Mouse (Mus musculus) cerebellum, postnatal 14 days (tissue): ENCODE results near the gene Trio.

Experiments used
- DNase-seq, 2 experiments: peaks; one replicate each; pipeline ENCODE4 v3.0.0; 2021; ENCODE audit warnings: mixed read lengths in 2 of 2

The Trio gene

GRCm38 (mm10) chr15:27943486-27944195 lies 82.0 kb downstream of the Trio start:
- DNase-seq, result peak; percentile 85 to 88

GRCm38 (mm10) chr15:27942148-27942847 lies 83.3 kb downstream of the Trio start:
- peak; percentile 52 to 57 for DNase-seq

- no peak for DNase-seq
Observed at GRCm38 (mm10) chr15:27941441-27941840, 84.2 kb downstream of the Trio start.

GRCm38 (mm10) chr15:27941020-27941419 lies 84.6 kb downstream of the Trio start:
- no peak for DNase-seq

GRCm38 (mm10) chr15:27940032-27940431 lies 85.6 kb downstream of the Trio start:
- DNase-seq, result no peak

GRCm38 (mm10) chr15:27938886-27939285 lies 86.8 kb downstream of the Trio start:
- DNase-seq, result peak; percentile 75 to 89

GRCm38 (mm10) chr15:27937861-27938833 lies 87.5 kb downstream of the Trio start:
- no peak for DNase-seq

- peak; percentile 85 to 86 for DNase-seq
Observed at GRCm38 (mm10) chr15:27937003-27937860, 88.4 kb downstream of the Trio start.

GRCm38 (mm10) chr15:27935772-27936746 lies 89.6 kb downstream of the Trio start:
- no peak for DNase-seq

GRCm38 (mm10) chr15:27933270-27933669 lies 92.4 kb downstream of the Trio start:
- no peak for DNase-seq

GRCm38 (mm10) chr15:27931891-27932290 lies 93.8 kb downstream of the Trio start:
- DNase-seq, result no peak

GRCm38 (mm10) chr15:27931459-27931858 lies 94.2 kb downstream of the Trio start:
- no peak for DNase-seq

GRCm38 (mm10) chr15:27927614-27928013 lies 98.0 kb downstream of the Trio start:
- no peak for DNase-seq

GRCm38 (mm10) chr15:27926941-27927340 lies 98.7 kb downstream of the Trio start:
- DNase-seq, result no peak

GRCm38 (mm10) chr15:27926450-27926849 lies 99.2 kb downstream of the Trio start:
- no peak for DNase-seq

GRCm38 (mm10) chr15:27925865-27926264 lies 99.8 kb downstream of the Trio start:
- DNase-seq, result no peak

GRCm38 (mm10) chr15:27925004-27925635 lies 100.5 kb downstream of the Trio start:
- DNase-seq, result no peak

- no peak for DNase-seq
Observed at GRCm38 (mm10) chr15:27923987-27924341, 101.7 kb downstream of the Trio start.

- DNase-seq, result peak; percentile 79 to 81
Observed at GRCm38 (mm10) chr15:27923280-27923986, 102.2 kb downstream of the Trio start.

GRCm38 (mm10) chr15:27920751-27921150 lies 104.9 kb downstream of the Trio start:
- DNase-seq, result no peak
